Mouse (Mus musculus): Measurements from ENCODE around the gene Bhlhb9. TPM values are rescaled to one million over a fixed set of nuclear protein-coding genes. Genes with fewer than 3 reads are reported as not detected.
A peak's percentile ranks its signal among the peaks of the same experiment; 100 is the strongest.
"Not testable (repeated sequence)": the region's sequence is repeated elsewhere in the genome, so short reads cannot be mapped to it uniquely, and the experiment has no call there.

Gene Bhlhb9
- polyA plus RNA-seq, 1 experiment from 2014 or later = 124 TPM

DNA sequence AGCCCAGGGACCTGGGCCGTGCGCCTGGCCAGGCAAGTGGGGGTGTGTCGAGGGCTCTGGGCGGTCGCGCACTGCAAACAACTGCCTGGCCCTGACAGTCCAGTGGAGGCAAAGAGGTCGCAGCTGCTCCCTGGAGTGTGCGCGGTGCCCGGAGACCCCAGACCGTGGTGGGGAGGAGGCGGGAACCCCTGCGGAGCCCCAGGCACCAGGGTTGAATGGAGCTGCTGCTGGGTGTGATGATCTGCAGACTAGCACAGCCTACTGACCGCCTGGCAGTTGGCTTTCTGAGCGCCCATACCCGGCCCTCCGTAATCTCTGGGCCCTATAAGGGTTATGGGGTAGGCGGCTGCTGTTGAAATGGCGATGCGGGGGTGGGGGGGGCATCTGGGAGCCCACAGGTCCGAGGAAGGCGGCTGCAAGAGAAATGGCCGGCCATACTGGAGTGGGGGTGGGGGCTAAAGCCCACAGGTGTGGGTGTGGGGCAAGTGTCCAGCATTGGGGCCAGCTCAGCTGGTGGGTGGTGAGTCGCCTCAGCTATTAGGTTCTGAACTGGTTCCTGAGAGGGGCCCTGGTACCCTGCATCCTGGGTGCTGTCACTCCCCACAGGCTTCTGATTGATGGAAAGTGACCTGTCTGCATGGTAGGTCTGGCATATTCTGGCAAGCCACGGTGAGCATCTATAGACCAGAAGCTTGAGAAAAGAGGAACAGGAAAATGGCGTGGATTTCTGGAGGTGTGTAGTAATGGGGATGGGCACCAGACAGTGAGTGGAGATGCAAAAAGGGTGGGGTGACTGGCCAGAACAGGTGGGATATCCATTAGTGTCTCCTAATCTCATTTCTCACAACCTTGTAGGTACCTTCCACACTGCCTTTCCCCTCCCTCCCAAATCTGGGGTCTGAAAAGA lies 836 bp upstream of the Bhlhb9 start:
- ATAC-seq (ENCODE audit: low FRiP score, low TSS enrichment) (peak; percentile 47; the same call in 1 of the 2 replicates), DNase-seq (peak; percentile 27)

DNA sequence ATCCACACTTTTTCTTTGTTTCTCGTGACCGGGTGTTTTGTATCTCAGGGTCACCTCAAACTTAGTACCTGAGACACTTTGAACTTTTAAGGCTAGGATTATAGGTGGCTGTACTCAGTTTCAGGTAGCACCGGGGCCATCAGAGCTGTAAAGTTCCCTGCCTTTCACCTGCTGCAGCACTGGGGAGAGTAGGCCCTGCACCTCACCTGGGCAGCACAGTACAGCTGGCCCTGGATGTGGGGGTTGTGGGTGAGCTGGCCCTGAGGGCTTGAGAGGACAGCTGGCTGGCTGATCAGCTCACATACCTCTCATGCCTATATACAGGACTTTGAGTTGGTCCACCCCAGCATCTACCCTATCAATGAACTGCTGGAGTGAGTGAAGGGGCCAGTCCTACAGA lies 6.8 kb downstream of the Bhlhb9 start:
- no peaks in the 10 kb centered on the region for H3K9me3 ChIP-seq (ENCODE audit: control insufficient read depth, low read length)
- no peak overlapping the region for H3K4me3 ChIP-seq (replicated peaks; ENCODE audit: low read depth, low read length)
- no peaks in the 10 kb centered on the region for H3K27me3 ChIP-seq (ENCODE audit: control insufficient read depth, insufficient read depth, low read length)
- no peak overlapping the region for H3K27ac ChIP-seq (replicated peaks; ENCODE audit: low read depth, low read length)
- H3K36me3 ChIP-seq (ENCODE audit: control insufficient read depth, insufficient read depth, low read length) = peaks cover 24% of the 10 kb centered on the region
- H3K9ac ChIP-seq (replicated peaks; ENCODE audit: low read length) = no peak overlapping the region
- no peaks in the 10 kb centered on the region for H3K4me1 ChIP-seq (ENCODE audit: control insufficient read depth, insufficient read depth, low read length)
- no peak for ATAC-seq (ENCODE audit: low FRiP score, low TSS enrichment)
- no peak overlapping the region for H3K4me2 ChIP-seq (ENCODE audit: low read length)
- DNase-seq = no peak
- 94% methylated on average over 3 of the region's 3 CpGs for WGBS

More for the DNA sequence above, 836 bp upstream of the Bhlhb9 start:
- H3K27me3 ChIP-seq (ENCODE audit: control insufficient read depth, insufficient read depth, low read length); H3K9me3 ChIP-seq (ENCODE audit: control insufficient read depth, low read length); H3K4me1 ChIP-seq (ENCODE audit: control insufficient read depth, insufficient read depth, low read length): not testable (repeated sequence)
- peak overlapping the region; percentile 80 for H3K27ac ChIP-seq (replicated peaks; ENCODE audit: low read depth, low read length)
- peak overlapping the region; percentile 68 for H3K9ac ChIP-seq (replicated peaks; ENCODE audit: low read length)
- H3K36me3 ChIP-seq (ENCODE audit: control insufficient read depth, insufficient read depth, low read length) = peaks cover 23% of the 10 kb centered on the region
- H3K4me3 ChIP-seq (replicated peaks; ENCODE audit: low read depth, low read length) = peak overlapping the region; percentile 58
- peak overlapping the region; percentile 55 for H3K4me2 ChIP-seq (ENCODE audit: low read length)
- WGBS = 17% methylated on average over 25 of the region's 26 CpGs

DNA sequence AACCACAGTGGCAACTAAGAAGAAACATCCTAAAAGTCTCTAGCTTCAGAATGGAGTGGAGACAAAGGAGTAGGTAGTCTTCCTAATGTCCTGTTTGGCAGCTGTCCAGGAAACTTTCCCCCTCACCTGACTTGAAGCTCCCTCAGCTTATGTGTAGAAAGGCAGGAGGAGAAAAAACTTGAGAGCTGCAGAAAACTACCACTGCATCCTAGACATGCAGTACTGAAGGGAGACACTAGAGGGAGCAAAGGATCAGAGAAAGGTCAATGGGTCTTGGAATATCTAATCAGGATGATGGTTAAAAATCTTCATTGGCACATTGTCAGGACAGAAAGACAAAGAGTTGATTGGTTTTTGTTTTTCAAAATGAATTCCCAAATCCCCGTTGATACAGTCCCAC lies 8.4 kb downstream of the Bhlhb9 start:
- no peaks in the 10 kb centered on the region for H3K4me1 ChIP-seq (ENCODE audit: control insufficient read depth, insufficient read depth, low read length)
- DNase-seq (peak; percentile 79), ATAC-seq (ENCODE audit: low FRiP score, low TSS enrichment) (no peak)
- H3K4me3 ChIP-seq (replicated peaks; ENCODE audit: low read depth, low read length) = no peak overlapping the region
- no peak overlapping the region for H3K4me2 ChIP-seq (ENCODE audit: low read length)
- no peaks in the 10 kb centered on the region for H3K9me3 ChIP-seq (ENCODE audit: control insufficient read depth, low read length)
- H3K36me3 ChIP-seq (ENCODE audit: control insufficient read depth, insufficient read depth, low read length) = peaks cover 9% of the 10 kb centered on the region
- WGBS = 28% methylated on average over 1 of the region's 1 CpGs
- no peak overlapping the region for H3K27ac ChIP-seq (replicated peaks; ENCODE audit: low read depth, low read length)
- no peak overlapping the region for H3K9ac ChIP-seq (replicated peaks; ENCODE audit: low read length)
- no peaks in the 10 kb centered on the region for H3K27me3 ChIP-seq (ENCODE audit: control insufficient read depth, insufficient read depth, low read length)

DNA sequence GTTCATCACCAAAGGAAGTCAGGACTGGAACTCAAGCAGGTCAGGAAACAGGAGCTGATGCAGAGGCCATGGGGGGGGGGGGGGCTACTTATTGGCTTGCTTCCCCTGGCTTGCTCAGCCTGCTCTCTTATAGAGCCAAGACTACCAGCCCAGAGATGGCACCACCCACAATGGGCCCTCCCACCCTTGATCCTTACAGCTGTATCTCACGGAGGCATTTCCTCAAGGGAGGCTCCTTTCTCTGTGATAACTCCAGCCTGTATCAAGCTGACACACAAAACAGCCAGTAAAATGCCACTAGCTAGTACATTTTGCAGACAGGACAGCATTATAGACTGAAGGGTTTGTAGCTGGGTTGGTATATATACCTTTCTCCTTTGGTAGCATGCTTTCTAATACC lies 38.5 kb downstream of the Bhlhb9 start:
- not testable (repeated sequence) for H3K27me3 ChIP-seq (ENCODE audit: control insufficient read depth, insufficient read depth, low read length); ATAC-seq (ENCODE audit: low FRiP score, low TSS enrichment); H3K36me3 ChIP-seq (ENCODE audit: control insufficient read depth, insufficient read depth, low read length); H3K27ac ChIP-seq (replicated peaks; ENCODE audit: low read depth, low read length); DNase-seq; H3K9ac ChIP-seq (replicated peaks; ENCODE audit: low read length); H3K9me3 ChIP-seq (ENCODE audit: control insufficient read depth, low read length); H3K4me2 ChIP-seq (ENCODE audit: low read length); H3K4me3 ChIP-seq (replicated peaks; ENCODE audit: low read depth, low read length); H3K4me1 ChIP-seq (ENCODE audit: control insufficient read depth, insufficient read depth, low read length)
- 28% methylated on average over 1 of the region's 1 CpGs for WGBS

DNA sequence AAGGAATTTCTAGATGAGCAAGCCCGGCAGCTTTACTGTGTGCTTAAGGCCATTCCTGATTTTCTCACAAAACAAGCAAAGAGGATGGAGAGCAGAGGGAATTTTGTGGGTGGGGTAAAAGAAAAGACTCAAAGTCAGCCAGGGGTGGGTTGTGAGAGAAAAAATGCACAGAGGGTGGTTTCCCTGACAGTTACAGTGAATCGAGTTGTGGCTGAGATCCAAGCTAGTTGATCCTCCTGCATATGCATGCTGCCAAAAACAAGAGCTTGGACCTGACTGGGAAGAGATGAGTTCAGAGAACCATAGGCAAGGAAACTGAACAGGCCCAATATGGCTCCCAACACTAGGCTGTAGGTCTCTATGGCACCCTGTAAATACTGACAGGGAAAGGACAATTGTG lies 40.5 kb downstream of the Bhlhb9 start:
- Histone ChIP-seq H3K9ac (replicated peaks; ENCODE audit: low read length) (no peak overlapping the region), H3K27ac (replicated peaks; ENCODE audit: low read depth, low read length) (peak overlapping the region; percentile 70), H3K9me3 (ENCODE audit: control insufficient read depth, low read length) (no peaks in the 10 kb centered on the region), H3K36me3 (ENCODE audit: control insufficient read depth, insufficient read depth, low read length) (peaks cover 9% of the 10 kb centered on the region), H3K4me2 (ENCODE audit: low read length) (no peak overlapping the region), H3K4me1 (ENCODE audit: control insufficient read depth, insufficient read depth, low read length) (no peaks in the 10 kb centered on the region), H3K27me3 (ENCODE audit: control insufficient read depth, insufficient read depth, low read length) (no peaks in the 10 kb centered on the region), H3K4me3 (replicated peaks; ENCODE audit: low read depth, low read length) (no peak overlapping the region)
- DNase-seq (peak; percentile 6), ATAC-seq (ENCODE audit: low FRiP score, low TSS enrichment) (no peak)
- 67% methylated on average over 2 of the region's 2 CpGs for WGBS

- not testable (repeated sequence) for H3K9me3 ChIP-seq (ENCODE audit: control insufficient read depth, low read length); H3K4me1 ChIP-seq (ENCODE audit: control insufficient read depth, insufficient read depth, low read length); H3K36me3 ChIP-seq (ENCODE audit: control insufficient read depth, insufficient read depth, low read length); H3K27me3 ChIP-seq (ENCODE audit: control insufficient read depth, insufficient read depth, low read length)
- Histone ChIP-seq H3K27ac (replicated peaks; ENCODE audit: low read depth, low read length) (peak within 1 kb of the TSS; percentile 78), H3K4me3 (replicated peaks; ENCODE audit: low read depth, low read length) (peak within 1 kb of the TSS; percentile 51), H3K9ac (replicated peaks; ENCODE audit: low read length) (peak within 1 kb of the TSS; percentile 60), H3K4me2 (ENCODE audit: low read length) (peak within 1 kb of the TSS; percentile 58)
- peak; percentile 91 for ATAC-seq (ENCODE audit: low FRiP score, low TSS enrichment)
- peak; percentile 80 for DNase-seq
- 24% methylated on average over 29 of the region's 32 CpGs for WGBS
Observed at GRCm38 (mm10) chrX:135838521-135839360, 41.3 kb downstream of the Bhlhb9 start, which contains the start of gene Gprasp2. Gene Gprasp2, plus strand, starts transcription at chrX:135839034.

- DNase-seq (peak; percentile 80), ATAC-seq (ENCODE audit: low FRiP score, low TSS enrichment) (peak; percentile 37)
- not testable (repeated sequence) for H3K27me3 ChIP-seq (ENCODE audit: control insufficient read depth, insufficient read depth, low read length); H3K4me1 ChIP-seq (ENCODE audit: control insufficient read depth, insufficient read depth, low read length); H3K36me3 ChIP-seq (ENCODE audit: control insufficient read depth, insufficient read depth, low read length); H3K9me3 ChIP-seq (ENCODE audit: control insufficient read depth, low read length)
- peak overlapping the region; percentile 51 for H3K4me3 ChIP-seq (replicated peaks; ENCODE audit: low read depth, low read length)
- WGBS = 26% methylated on average over 14 of the region's 17 CpGs
- peak overlapping the region; percentile 58 for H3K4me2 ChIP-seq (ENCODE audit: low read length)
- peak overlapping the region; percentile 78 for H3K27ac ChIP-seq (replicated peaks; ENCODE audit: low read depth, low read length)
- H3K9ac ChIP-seq (replicated peaks; ENCODE audit: low read length) = peak overlapping the region; percentile 60
Observed at GRCm38 (mm10) chrX:135839397-135840391, 42.3 kb downstream of the Bhlhb9 start.

GRCm38 (mm10) chrX:135866806-135867205 lies 69.4 kb downstream of the Bhlhb9 start:
- not testable (repeated sequence) for H3K4me2 ChIP-seq (ENCODE audit: low read length); H3K4me3 ChIP-seq (replicated peaks; ENCODE audit: low read depth, low read length); DNase-seq; ATAC-seq (ENCODE audit: low FRiP score, low TSS enrichment); H3K9ac ChIP-seq (replicated peaks; ENCODE audit: low read length); H3K4me1 ChIP-seq (ENCODE audit: control insufficient read depth, insufficient read depth, low read length); H3K36me3 ChIP-seq (ENCODE audit: control insufficient read depth, insufficient read depth, low read length); H3K9me3 ChIP-seq (ENCODE audit: control insufficient read depth, low read length); H3K27ac ChIP-seq (replicated peaks; ENCODE audit: low read depth, low read length); H3K27me3 ChIP-seq (ENCODE audit: control insufficient read depth, insufficient read depth, low read length)
- 85% methylated on average over 9 of the region's 9 CpGs for WGBS
